Mouse (Mus musculus) kidney, adult 2 months (tissue): ENCODE results near the gene Arx.

Experiments used
- CTCF ChIP-seq: fragments of 200-500 bp; conservative IDR thresholded peaks from 2 replicates; pipeline ENCODE4 v1.5.1; 2011; ENCODE audit warnings: low read depth, mild to moderate bottlenecking, control low read depth, low read length, moderate library complexity, mixed read lengths; ENCODE audit not compliant: insufficient read depth, insufficient read length
- POLR2A ChIP-seq: fragments of 200-500 bp; IDR thresholded peaks from one replicate; pipeline ENCODE4 v1.6.1; 2011; ENCODE audit warnings: low read depth, low read length, control low read depth

- TF ChIP-seq POLR2A: no peak
- no peak for TF ChIP-seq CTCF
Measured at GRCm38 (mm10) chrX:93281756-93282155, 4.5 kb upstream of the Arx start.
